Mouse (Mus musculus): Measurements from ENCODE around the gene Lpp. TPM values are rescaled to one million over a fixed set of nuclear protein-coding genes. Genes with fewer than 3 reads are reported as not detected.

The Lpp gene
- polyA plus RNA-seq, 1 experiment from 2014 or later: 10.7 TPM

DNA sequence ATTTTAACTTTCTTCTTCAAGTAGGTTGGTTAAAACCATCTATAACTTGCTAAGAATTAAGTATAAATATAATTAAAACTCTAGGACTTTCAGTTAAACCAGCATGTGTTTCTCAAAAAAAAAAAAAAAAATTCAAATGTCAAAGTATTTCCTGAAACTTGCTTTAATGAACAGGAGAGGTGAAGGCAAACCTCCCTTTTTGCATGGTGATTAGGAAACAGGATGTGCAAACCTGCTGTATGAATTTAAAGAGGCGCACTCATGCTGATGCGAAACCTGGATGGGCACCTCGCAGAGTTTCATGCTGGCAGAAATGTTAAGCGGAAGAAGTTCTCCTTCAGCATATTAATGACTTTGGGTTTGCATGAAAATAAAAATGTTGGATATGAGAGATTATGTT lies 119.9 kb downstream of the Lpp start:
- Histone ChIP-seq H3K27ac (replicated peaks) (no peak overlapping the region), H3K4me2 (replicated peaks) (no peak overlapping the region), H3K27me3 (no peaks in the 10 kb centered on the region), H3K36me3 (no peaks in the 10 kb centered on the region), H3K9ac (replicated peaks) (no peak overlapping the region), H3K9me3 (no peaks in the 10 kb centered on the region), H3K4me1 (peaks cover 16% of the 10 kb centered on the region), H3K4me3 (no peak overlapping the region)
- no peak for ATAC-seq (replicated peaks)
- WGBS: 92% methylated on average over 4 of the region's 4 CpGs

DNA sequence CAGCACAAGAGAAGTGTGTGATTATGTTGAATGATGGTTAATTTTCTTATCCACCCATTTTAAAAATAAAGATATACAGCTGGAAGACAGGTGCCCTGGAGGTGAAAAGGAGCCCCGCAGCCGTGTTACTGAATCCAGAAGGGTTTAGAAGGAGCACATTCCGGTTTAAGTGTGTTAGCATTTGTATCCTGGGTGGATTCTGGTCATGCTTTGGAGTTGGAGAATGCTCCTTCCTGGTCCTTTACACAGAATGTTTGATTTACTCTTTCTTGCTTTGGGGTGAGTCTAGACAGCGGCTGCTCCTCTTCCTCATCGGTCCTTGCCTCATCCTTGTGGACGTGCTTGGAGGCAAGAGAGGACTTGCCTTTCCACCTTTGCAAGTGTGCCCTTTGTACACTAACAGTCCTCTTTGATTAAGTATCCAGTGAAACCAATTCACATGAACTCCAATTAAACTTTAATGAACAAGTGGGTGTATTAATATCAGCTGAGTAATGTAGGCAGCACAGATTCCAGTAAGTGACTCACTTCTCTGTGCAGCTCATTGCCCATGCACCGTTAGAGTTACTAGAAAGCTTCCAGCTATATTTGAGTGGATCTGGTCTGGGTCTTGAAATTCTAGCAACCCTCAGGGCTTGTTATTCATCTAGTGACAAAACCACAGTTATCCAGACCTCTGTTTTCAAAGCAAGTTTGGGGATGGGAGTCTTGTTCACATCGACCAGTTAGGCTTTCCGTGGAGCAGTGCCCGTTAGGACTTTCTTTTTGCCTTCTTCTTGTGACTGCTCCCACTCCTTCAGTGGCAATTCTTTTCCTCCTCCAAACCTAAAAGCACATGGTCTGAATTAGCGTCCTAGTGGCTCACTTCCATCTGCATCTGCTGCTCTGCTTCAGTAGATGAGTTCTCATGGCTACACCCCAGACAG lies 121.8 kb downstream of the Lpp start:
- WGBS: 81% methylated on average over 11 of the region's 11 CpGs
- no peak for ATAC-seq (replicated peaks)
- peaks cover 3% of the 10 kb centered on the region; the same call in 1 of the 2 replicates for H3K4me1 ChIP-seq

DNA sequence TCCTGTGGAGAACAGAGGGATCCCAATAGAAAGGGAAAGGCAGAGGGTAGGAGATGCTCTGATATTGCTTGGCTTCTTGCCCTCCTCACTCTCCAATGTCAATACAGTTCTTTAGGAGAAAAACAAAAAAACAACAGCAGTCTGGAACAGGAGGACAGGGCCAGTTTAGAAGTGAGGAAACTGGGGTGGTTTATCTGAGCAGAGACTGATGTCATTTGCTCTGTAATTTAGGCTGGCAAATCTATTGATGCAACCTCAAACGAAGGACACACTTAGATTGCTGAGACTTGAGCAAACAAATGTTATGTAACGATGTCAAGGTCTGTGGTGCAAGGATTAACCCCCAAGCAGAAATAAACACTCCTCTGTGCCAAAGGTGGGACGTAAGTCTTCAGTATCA lies 123.7 kb downstream of the Lpp start:
- no peak overlapping the region for H3K27ac ChIP-seq (replicated peaks)
- H3K9ac ChIP-seq (replicated peaks): no peak overlapping the region
- no peak overlapping the region for H3K4me2 ChIP-seq (replicated peaks)
- no peaks in the 10 kb centered on the region for H3K27me3 ChIP-seq
- H3K4me3 ChIP-seq: no peak overlapping the region
- no peaks in the 10 kb centered on the region for H3K4me1 ChIP-seq
- no peaks in the 10 kb centered on the region for H3K36me3 ChIP-seq
- H3K9me3 ChIP-seq: no peaks in the 10 kb centered on the region
- whole genome bisulfite sequencing: 71% methylated on average over 3 of the region's 3 CpGs
- no peak for ATAC-seq (replicated peaks)

More for the DNA sequence above, 121.8 kb downstream of the Lpp start:
- no peaks in the 10 kb centered on the region for H3K27me3 ChIP-seq
- no peak overlapping the region for H3K4me2 ChIP-seq (replicated peaks)
- H3K9ac ChIP-seq (replicated peaks): no peak overlapping the region
- no peak overlapping the region for H3K4me3 ChIP-seq
- H3K27ac ChIP-seq (replicated peaks): no peak overlapping the region
- no peaks in the 10 kb centered on the region for H3K36me3 ChIP-seq
- no peaks in the 10 kb centered on the region for H3K9me3 ChIP-seq

DNA sequence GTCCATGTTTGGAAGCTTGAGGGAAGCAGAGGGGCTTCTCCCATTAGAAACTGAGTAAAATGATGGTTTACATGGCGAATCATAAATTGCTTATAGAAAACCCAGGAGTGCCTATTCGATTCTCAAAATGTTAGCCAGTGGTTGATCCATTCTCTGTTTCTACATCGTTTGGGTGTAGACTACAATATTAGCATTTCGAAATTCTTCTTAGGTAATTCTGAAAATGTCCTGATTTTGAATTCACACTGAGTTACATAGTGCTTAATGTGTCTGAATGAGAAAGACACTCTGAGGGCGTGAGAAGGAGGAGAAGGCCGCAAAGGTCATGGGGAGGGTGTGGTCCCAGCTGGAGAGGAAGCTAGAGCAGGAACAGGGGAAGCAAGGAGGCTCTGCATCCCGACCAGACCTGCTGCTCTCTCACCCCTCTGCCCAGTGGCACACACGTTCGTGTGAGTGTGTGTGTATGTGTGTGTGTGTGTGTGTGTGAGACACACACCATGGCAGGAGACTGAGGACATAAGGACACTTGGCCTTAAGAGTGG lies 124.3 kb downstream of the Lpp start:
- Histone ChIP-seq H3K27ac (replicated peaks) (no peak overlapping the region), H3K9ac (replicated peaks) (no peak overlapping the region), H3K4me3 (no peak overlapping the region), H3K4me1 (no peaks in the 10 kb centered on the region), H3K27me3 (no peaks in the 10 kb centered on the region), H3K9me3 (no peaks in the 10 kb centered on the region), H3K4me2 (replicated peaks) (no peak overlapping the region), H3K36me3 (no peaks in the 10 kb centered on the region)
- WGBS: 74% methylated on average over 9 of the region's 9 CpGs
- ATAC-seq (replicated peaks): no peak

DNA sequence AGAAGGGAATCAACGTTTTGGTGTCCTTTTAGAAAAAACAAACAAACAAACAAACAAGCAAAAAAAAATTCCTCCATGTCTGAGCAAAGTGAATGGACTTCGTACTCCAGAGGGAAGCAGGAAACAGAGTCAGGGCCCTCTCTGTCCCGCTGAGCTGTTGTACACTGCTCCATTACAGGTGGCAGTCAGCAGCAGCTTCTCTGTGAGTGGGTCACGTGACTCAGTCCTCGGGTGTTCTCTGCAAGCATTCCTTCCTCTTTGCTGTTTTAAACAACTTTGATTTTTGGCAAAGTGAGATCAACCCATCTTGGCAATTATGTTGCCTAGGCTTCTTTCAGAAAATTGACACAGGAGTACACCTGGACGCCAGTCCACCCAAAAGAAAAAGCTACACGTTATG lies 125.5 kb downstream of the Lpp start:
- Histone ChIP-seq H3K4me1 (no peaks in the 10 kb centered on the region), H3K9ac (replicated peaks) (no peak overlapping the region), H3K4me2 (replicated peaks) (no peak overlapping the region), H3K9me3 (no peaks in the 10 kb centered on the region), H3K4me3 (no peak overlapping the region), H3K36me3 (no peaks in the 10 kb centered on the region), H3K27ac (replicated peaks) (no peak overlapping the region), H3K27me3 (no peaks in the 10 kb centered on the region)
- 77% methylated on average over 7 of the region's 7 CpGs for WGBS
- no peak for ATAC-seq (replicated peaks)

DNA sequence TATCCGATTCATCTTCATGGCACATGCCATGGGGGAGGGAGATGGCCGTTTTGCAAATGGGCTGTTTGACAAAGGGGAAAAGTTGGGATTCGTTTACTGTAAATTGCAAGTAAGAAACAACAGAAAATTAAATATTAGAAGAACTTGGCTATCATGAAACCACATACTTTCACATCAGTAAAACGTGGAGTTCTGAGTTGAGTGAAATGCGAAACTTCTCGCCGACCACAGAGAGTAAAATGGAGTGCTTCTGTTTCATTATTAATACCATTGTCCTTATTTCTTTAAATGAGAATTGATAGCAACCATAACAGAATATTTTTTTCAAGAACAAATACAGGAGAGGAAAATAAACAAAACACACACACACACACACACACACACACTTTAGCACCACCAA lies 133.9 kb downstream of the Lpp start:
- Histone ChIP-seq H3K4me2 (replicated peaks) (no peak overlapping the region), H3K9ac (replicated peaks) (no peak overlapping the region), H3K27me3 (no peaks in the 10 kb centered on the region), H3K36me3 (no peaks in the 10 kb centered on the region), H3K27ac (replicated peaks) (no peak overlapping the region), H3K4me3 (no peak overlapping the region), H3K4me1 (no peaks in the 10 kb centered on the region), H3K9me3 (no peaks in the 10 kb centered on the region)
- ATAC-seq (replicated peaks): no peak
- WGBS: 91% methylated on average over 7 of the region's 7 CpGs

DNA sequence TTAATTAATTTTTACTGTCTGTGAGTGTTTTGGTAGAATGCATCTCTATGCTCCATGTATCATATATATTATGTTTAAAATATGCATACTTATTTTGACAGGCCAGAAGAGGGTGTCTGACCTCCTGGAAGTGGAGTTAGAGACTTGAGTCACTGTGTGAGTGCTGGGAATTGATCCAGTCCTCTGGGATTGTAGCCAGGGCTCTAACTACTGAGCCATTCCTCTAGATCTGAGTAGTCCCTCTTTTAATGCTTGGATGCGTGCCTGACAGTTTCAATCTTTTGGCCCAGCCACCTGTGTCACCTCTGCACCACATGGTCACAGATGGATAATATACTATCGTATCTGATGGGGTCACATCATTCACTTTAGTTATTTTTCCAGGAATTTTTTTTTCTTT lies 138.4 kb downstream of the Lpp start:
- Histone ChIP-seq H3K9me3 (no peaks in the 10 kb centered on the region), H3K36me3 (no peaks in the 10 kb centered on the region), H3K27me3 (no peaks in the 10 kb centered on the region), H3K27ac (replicated peaks) (no peak overlapping the region), H3K4me3 (no peak overlapping the region), H3K4me1 (no peaks in the 10 kb centered on the region), H3K9ac (replicated peaks) (no peak overlapping the region), H3K4me2 (replicated peaks) (no peak overlapping the region)
- whole genome bisulfite sequencing: 89% methylated on average over 2 of the region's 2 CpGs
- no peak for ATAC-seq (replicated peaks)

DNA sequence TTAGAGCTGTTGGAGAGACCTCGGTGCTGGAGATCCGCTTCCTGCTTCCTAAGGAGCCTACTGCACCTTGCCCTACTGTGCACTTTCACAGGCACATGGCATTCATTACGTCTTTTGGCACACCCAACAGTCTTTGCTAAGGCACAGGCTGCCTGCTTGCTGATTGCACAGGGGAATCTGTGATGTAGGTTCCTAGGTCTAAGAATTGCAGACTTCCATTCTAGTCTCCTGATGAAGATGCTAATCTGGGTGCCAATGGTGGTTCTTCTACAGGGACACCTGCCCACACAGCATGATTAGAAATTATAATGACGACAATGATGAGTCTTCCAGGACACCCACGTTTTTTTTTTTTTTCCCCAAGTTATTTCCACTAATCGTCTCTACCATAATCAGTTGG lies 141.9 kb downstream of the Lpp start:
- Histone ChIP-seq H3K9ac (replicated peaks) (no peak overlapping the region), H3K27me3 (no peaks in the 10 kb centered on the region), H3K36me3 (no peaks in the 10 kb centered on the region), H3K9me3 (no peaks in the 10 kb centered on the region), H3K27ac (replicated peaks) (no peak overlapping the region), H3K4me3 (no peak overlapping the region), H3K4me1 (0 out of 2 replicates have a peak, but pooled peaks cover 2% of the 10 kb centered on the region), H3K4me2 (replicated peaks) (no peak overlapping the region)
- WGBS: 86% methylated on average over 6 of the region's 6 CpGs
- ATAC-seq (replicated peaks): no peak

DNA sequence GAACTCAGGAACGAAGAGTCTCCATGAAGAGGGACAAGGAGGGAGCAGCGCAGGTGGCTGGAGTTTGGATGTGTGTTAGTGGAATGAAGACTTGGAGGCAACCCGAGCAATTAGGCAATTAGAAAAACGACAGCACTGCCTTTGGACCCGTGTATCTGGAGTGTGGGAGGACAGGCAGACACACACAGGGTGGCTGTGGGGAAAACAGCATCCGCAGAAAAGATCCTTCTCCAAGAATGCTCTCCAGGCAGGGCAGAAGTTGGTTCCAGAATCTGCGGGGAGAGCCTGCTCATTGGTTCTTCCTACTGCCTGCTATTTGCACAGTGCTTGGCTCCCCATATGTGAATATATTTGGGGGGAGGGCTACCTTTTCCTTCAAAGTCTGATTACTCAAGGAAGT lies 143.0 kb downstream of the Lpp start:
- Histone ChIP-seq H3K36me3 (no peaks in the 10 kb centered on the region), H3K4me2 (replicated peaks) (no peak overlapping the region), H3K27me3 (no peaks in the 10 kb centered on the region), H3K4me3 (no peak overlapping the region), H3K4me1 (0 out of 2 replicates have a peak, but pooled peaks cover 2% of the 10 kb centered on the region), H3K9ac (replicated peaks) (no peak overlapping the region), H3K9me3 (no peaks in the 10 kb centered on the region), H3K27ac (replicated peaks) (no peak overlapping the region)
- 61% methylated on average over 7 of the region's 7 CpGs for WGBS
- no peak for ATAC-seq (replicated peaks)

DNA sequence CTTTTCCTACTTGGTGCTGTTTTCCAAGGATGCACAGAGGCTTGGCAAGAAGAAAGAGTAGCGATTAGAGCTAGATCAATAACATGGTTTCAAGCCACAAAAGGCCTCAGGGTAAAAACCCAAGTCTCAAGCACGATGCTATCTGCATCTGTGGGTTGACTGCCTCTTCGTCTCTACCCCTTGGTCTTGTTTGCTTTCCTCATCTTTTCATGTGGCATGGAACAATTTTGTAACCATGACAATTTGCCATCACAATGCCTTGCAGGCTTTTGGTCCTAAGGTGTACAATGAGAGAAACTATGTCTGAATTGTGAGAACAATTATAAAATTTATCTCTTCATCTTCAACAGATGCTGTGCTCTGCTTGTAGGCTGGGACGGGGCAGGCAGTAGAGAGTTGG lies 145.7 kb downstream of the Lpp start:
- Histone ChIP-seq H3K9me3 (no peaks in the 10 kb centered on the region), H3K4me2 (replicated peaks) (no peak overlapping the region), H3K27me3 (no peaks in the 10 kb centered on the region), H3K27ac (replicated peaks) (no peak overlapping the region), H3K9ac (replicated peaks) (no peak overlapping the region), H3K36me3 (no peaks in the 10 kb centered on the region), H3K4me3 (no peak overlapping the region), H3K4me1 (peaks cover 6% of the 10 kb centered on the region; the same call in 1 of the 2 replicates)
- 93% methylated on average over 4 of the region's 4 CpGs for WGBS
- ATAC-seq (replicated peaks): no peak

DNA sequence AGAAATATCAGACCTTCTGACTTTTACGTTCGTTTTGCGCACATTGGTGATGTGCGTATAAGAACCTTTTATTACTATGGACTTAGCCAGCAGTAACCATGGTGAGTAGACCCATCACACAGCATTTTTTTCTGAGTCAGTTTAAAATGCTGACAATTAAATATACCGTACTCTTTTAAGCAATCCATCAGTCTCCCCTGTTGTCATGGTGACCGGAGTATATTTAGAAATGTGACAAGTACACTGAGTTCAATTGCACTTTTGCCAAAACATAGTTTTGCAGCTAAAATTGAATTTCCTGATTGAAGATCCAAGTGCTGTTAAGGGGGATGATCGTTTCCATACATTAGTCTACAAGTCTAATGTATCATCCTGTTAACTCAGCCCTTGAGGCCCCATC lies 149.6 kb downstream of the Lpp start:
- no peaks in the 10 kb centered on the region for H3K36me3 ChIP-seq
- WGBS: 79% methylated on average over 7 of the region's 7 CpGs
- H3K4me2 ChIP-seq (replicated peaks): no peak overlapping the region
- H3K4me3 ChIP-seq: no peak overlapping the region
- no peaks in the 10 kb centered on the region for H3K27me3 ChIP-seq
- no peaks in the 10 kb centered on the region for H3K9me3 ChIP-seq
- ATAC-seq (replicated peaks): no peak; the same call in 1 of the 2 replicates
- peaks cover 4% of the 10 kb centered on the region; the same call in 1 of the 2 replicates for H3K4me1 ChIP-seq
- H3K9ac ChIP-seq (replicated peaks): no peak overlapping the region
- H3K27ac ChIP-seq (replicated peaks): no peak overlapping the region

DNA sequence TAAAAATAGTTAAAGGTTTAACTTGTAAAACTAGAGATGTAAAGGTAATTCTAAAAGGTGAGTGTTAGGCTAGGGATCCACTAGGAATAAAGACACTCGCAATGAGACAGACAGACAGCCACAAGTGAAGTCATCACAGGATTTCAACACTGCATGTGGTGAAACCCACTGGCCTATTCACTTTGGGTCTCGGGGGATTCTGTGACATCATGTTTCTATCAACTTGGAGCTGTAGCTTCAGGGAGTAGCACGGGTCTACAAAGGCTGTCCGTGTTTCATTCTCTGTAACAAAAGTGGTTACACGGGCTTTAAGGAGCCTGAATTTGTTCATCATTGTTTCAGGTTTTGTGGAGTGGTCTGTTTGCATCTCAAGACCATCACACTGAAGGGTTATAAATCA lies 152.1 kb downstream of the Lpp start:
- WGBS: 89% methylated on average over 5 of the region's 5 CpGs
- H3K4me2 ChIP-seq (replicated peaks): no peak overlapping the region
- ATAC-seq (replicated peaks): no peak

More for the DNA sequence above, 152.1 kb downstream of the Lpp start:
- Histone ChIP-seq H3K27me3 (no peaks in the 10 kb centered on the region), H3K9ac (replicated peaks) (no peak overlapping the region), H3K36me3 (no peaks in the 10 kb centered on the region), H3K4me1 (peaks cover 4% of the 10 kb centered on the region; the same call in 1 of the 2 replicates), H3K4me3 (no peak overlapping the region), H3K27ac (replicated peaks) (no peak overlapping the region), H3K9me3 (no peaks in the 10 kb centered on the region)
